Mouse (Mus musculus) heart, postnatal 10 days (tissue): ENCODE data around the gene Krtdap. TPM values are rescaled to one million over a fixed set of nuclear protein-coding genes. Genes with fewer than 3 reads are reported as not detected.
"Not testable (repeated sequence)": the region's sequence is repeated elsewhere in the genome, so short reads cannot be mapped to it uniquely, and the experiment has no call there.

Experiments
- DNase-seq, 2 experiments: peaks; one replicate each; pipeline ENCODE4 v3.0.0; 2021
- intact Hi-C: fragments of 180-260 bp; cut with DNase I; formaldehyde crosslinking; loops from one replicate; pipeline ENCODE4 v1.15.1; 2025
- total RNA-seq, 2 experiments: library from RNA; stranded (reverse); gene quantifications; 2 replicates each; pipeline ENCODE4 v1.2.3; 2021

The Krtdap gene
- total RNA-seq, 2 experiments from 2014 or later, result not detected

GRCm38 (mm10) chr7:30785721-30786546 lies 1.8 kb upstream of the Krtdap start:
- intact Hi-C loops, result no loop called here
- no peak for DNase-seq

GRCm38 (mm10) chr7:30790141-30790540 lies 2.4 kb downstream of the Krtdap start:
- intact Hi-C loops, result no loop called here
- DNase-seq, result no peak

- no peak for DNase-seq
- intact Hi-C loops, result no loop called here
Measured at GRCm38 (mm10) chr7:30791921-30792320, 4.2 kb downstream of the Krtdap start.

- no peak for DNase-seq
- intact Hi-C loops, result no loop called here
Measured at GRCm38 (mm10) chr7:30794921-30795320, 7.2 kb downstream of the Krtdap start.

GRCm38 (mm10) chr7:30796790-30797189 lies 9.1 kb downstream of the Krtdap start:
- intact Hi-C loops, result no loop called here
- DNase-seq, result no peak

GRCm38 (mm10) chr7:30800653-30801052 lies 13.0 kb downstream of the Krtdap start:
- intact Hi-C loops, result no loop called here
- DNase-seq, result no peak

GRCm38 (mm10) chr7:30803256-30803655 lies 15.6 kb downstream of the Krtdap start:
- intact Hi-C loops, result no loop called here
- DNase-seq, result no peak

- intact Hi-C loops, result no loop called here
- no peak for DNase-seq
Measured at GRCm38 (mm10) chr7:30804026-30804715, 16.5 kb downstream of the Krtdap start.

GRCm38 (mm10) chr7:30805924-30806323 lies 18.2 kb downstream of the Krtdap start:
- intact Hi-C loops, result no loop called here
- peak in 1 of 2 experiments; percentile 36 for DNase-seq

GRCm38 (mm10) chr7:30810319-30810718 lies 22.6 kb downstream of the Krtdap start:
- no peak for DNase-seq
- intact Hi-C loops, result no loop called here

GRCm38 (mm10) chr7:30811757-30812290 lies 24.1 kb downstream of the Krtdap start:
- intact Hi-C loops, result no loop called here
- DNase-seq, result no peak

GRCm38 (mm10) chr7:30812291-30812807 lies 24.7 kb downstream of the Krtdap start:
- intact Hi-C loops, result no loop called here
- no peak for DNase-seq

GRCm38 (mm10) chr7:30820131-30820530 lies 32.4 kb downstream of the Krtdap start:
- DNase-seq, result no peak
- intact Hi-C loops, result no loop called here

- no peak for DNase-seq
- intact Hi-C loops, result no loop called here
Measured at GRCm38 (mm10) chr7:30820854-30821445, 33.3 kb downstream of the Krtdap start.

- DNase-seq, result peak in 1 of 2 experiments; percentile 13
- intact Hi-C loops, result no loop called here
Measured at GRCm38 (mm10) chr7:30821532-30821931, 33.8 kb downstream of the Krtdap start.

GRCm38 (mm10) chr7:30823675-30824074 lies 36.0 kb downstream of the Krtdap start, which contains the start of gene Ffar2:
Gene Ffar2 (minus strand): TSS chr7:30823775.
- DNase-seq, result no peak
- intact Hi-C loops, result no loop called here

- intact Hi-C loops, result no loop called here
- DNase-seq, result no peak
Measured at GRCm38 (mm10) chr7:30824306-30824705, 36.6 kb downstream of the Krtdap start.

GRCm38 (mm10) chr7:30826660-30827059 lies 39.0 kb downstream of the Krtdap start:
- intact Hi-C loops, result no loop called here

GRCm38 (mm10) chr7:30828871-30829270 lies 41.2 kb downstream of the Krtdap start:
- intact Hi-C loops, DNase-seq: not testable (repeated sequence)

More at GRCm38 (mm10) chr7:30826660-30827059, 39.0 kb downstream of the Krtdap start:
- DNase-seq, result no peak

- DNase-seq, result no peak
- intact Hi-C loops, result no loop called here
Measured at GRCm38 (mm10) chr7:30829428-30829827, 41.7 kb downstream of the Krtdap start.

- intact Hi-C loops, result no loop called here
- DNase-seq, result no peak
Measured at GRCm38 (mm10) chr7:30832261-30832660, 44.6 kb downstream of the Krtdap start.
